Mouse (Mus musculus) heart, embryonic 16.5 days (tissue): ENCODE data around the gene Cyp51. TPM values are rescaled to one million over a fixed set of nuclear protein-coding genes. Genes with fewer than 3 reads are reported as not detected.

Experiments used
- ATAC-seq: fragments of 200-750 bp; cut with Nextera tagmentation; replicated peaks from 2 replicates; pipeline ENCODE4 v1.8.0; 2017; ENCODE audit warnings: moderate number of reproducible peaks; ENCODE audit not compliant: insufficient read depth, low FRiP score; ENCODE audit errors: extremely low read depth
- H3K27ac ChIP-seq: fragments of 300-500 bp; sonication (generic); 2 replicates; pipeline ENCODE4 v1.5.1; 2014; ENCODE audit warnings: mild to moderate bottlenecking, low read length, control low read depth, moderate library complexity
- H3K27me3 ChIP-seq: fragments of 300-500 bp; sonication (generic); 2 replicates; pipeline ENCODE4 v1.6.1; 2014; ENCODE audit warnings: low read length, mixed read lengths; ENCODE audit not compliant: control insufficient read depth, insufficient read depth
- H3K36me3 ChIP-seq: fragments of 300-500 bp; sonication (generic); 2 replicates; pipeline ENCODE4 v1.6.1; 2014; ENCODE audit not compliant: control insufficient read depth, insufficient read depth
- H3K4me1 ChIP-seq: fragments of 300-500 bp; sonication (generic); 2 replicates; pipeline ENCODE4 v1.6.1; 2014; ENCODE audit warnings: low read length, mixed read lengths; ENCODE audit not compliant: control insufficient read depth, insufficient read depth
- H3K4me2 ChIP-seq: fragments of 300-500 bp; sonication (generic); 2 replicates; pipeline ENCODE4 v1.6.1; 2014; ENCODE audit warnings: low read depth, mild to moderate bottlenecking, control low read depth, low read length
- H3K4me3 ChIP-seq: fragments of 300-500 bp; sonication (generic); 2 replicates; pipeline ENCODE4 v1.5.1; 2014; ENCODE audit warnings: mild to moderate bottlenecking, control low read depth, low read length
- H3K9ac ChIP-seq: fragments of 300-500 bp; sonication (generic); 2 replicates; pipeline ENCODE4 v1.6.1; 2014; ENCODE audit warnings: low read length, control low read depth
- H3K9me3 ChIP-seq: fragments of 300-500 bp; sonication (generic); replicated peaks from 2 replicates; pipeline ENCODE4 v1.6.1; 2016; ENCODE audit warnings: low read length; ENCODE audit not compliant: control insufficient read depth
- WGBS: fragments of 180-500 bp; shearing (Covaris S2); extraction: QIAGEN DNeasy Blood & Tissue Kit; methylation state at CpG from one replicate; pipeline ENCODE4 v1.1.7; 2014; 5-methylcytosine and 5-hydroxymethylcytosine counted together
- polyA plus RNA-seq: library from polyadenylated mRNA; unstranded; fragments of >200 nt; fragmentation: Nextera tagmentation; extraction: Ambion mirVana; gene quantifications from 2 replicates; pipeline ENCODE4 v1.2.1, GENCODE M21; 2015

The Cyp51 gene
- polyA plus RNA-seq, 1 experiment from 2014 or later, result 24.4 TPM

- H3K9ac ChIP-seq, result no peak overlapping the region
- H3K4me3 ChIP-seq, result no peak overlapping the region
- no peak for ATAC-seq
- WGBS, result 97% methylated on average over 2 of the region's 2 CpGs
- no peak overlapping the region for H3K27ac ChIP-seq
- H3K9me3 ChIP-seq, result no peaks in the 10 kb centered on the region
- H3K4me2 ChIP-seq, result no peak overlapping the region
- no peaks in the 10 kb centered on the region for H3K4me1 ChIP-seq
- no peaks in the 10 kb centered on the region for H3K27me3 ChIP-seq
- peaks cover 27% of the 10 kb centered on the region for H3K36me3 ChIP-seq
These were observed 63.6 kb downstream of the Cyp51 start for GRCm38 (mm10) chr5:4040922-4041321.

GRCm38 (mm10) chr5:4040372-4040771, 64.2 kb downstream of the Cyp51 start:
- Histone ChIP-seq H3K4me1 (no peaks in the 10 kb centered on the region), H3K9me3 (no peaks in the 10 kb centered on the region), H3K4me2 (no peak overlapping the region), H3K4me3 (no peak overlapping the region), H3K9ac (no peak overlapping the region), H3K27ac (no peak overlapping the region), H3K36me3 (peaks cover 31% of the 10 kb centered on the region), H3K27me3 (no peaks in the 10 kb centered on the region)
- ATAC-seq, result no peak
- 88% methylated on average over 6 of the region's 6 CpGs for WGBS

- Histone ChIP-seq H3K9ac (no peak overlapping the region), H3K27me3 (no peaks in the 10 kb centered on the region), H3K27ac (no peak overlapping the region), H3K9me3 (no peaks in the 10 kb centered on the region), H3K4me3 (no peak overlapping the region), H3K36me3 (peaks cover 33% of the 10 kb centered on the region), H3K4me1 (no peaks in the 10 kb centered on the region), H3K4me2 (no peak overlapping the region)
- no peak for ATAC-seq
- 87% methylated on average over 8 of the region's 8 CpGs for WGBS
These were observed 65.2 kb downstream of the Cyp51 start for GRCm38 (mm10) chr5:4039351-4039750.

- peaks cover 29% of the 10 kb centered on the region for H3K36me3 ChIP-seq
- H3K4me3 ChIP-seq, result no peak overlapping the region
- H3K9me3 ChIP-seq, result no peaks in the 10 kb centered on the region
- no peaks in the 10 kb centered on the region for H3K4me1 ChIP-seq
- no peak overlapping the region for H3K9ac ChIP-seq
- H3K27me3 ChIP-seq, result no peaks in the 10 kb centered on the region
- no peak overlapping the region for H3K4me2 ChIP-seq
- WGBS, result 92% methylated on average over 9 of the region's 9 CpGs
- H3K27ac ChIP-seq, result no peak overlapping the region
- ATAC-seq, result no peak
These were observed 67.9 kb downstream of the Cyp51 start for GRCm38 (mm10) chr5:4036686-4037085.

- no peak overlapping the region for H3K4me2 ChIP-seq
- H3K4me3 ChIP-seq, result no peak overlapping the region
- peaks cover 23% of the 10 kb centered on the region for H3K36me3 ChIP-seq
- WGBS, result 80% methylated on average over 4 of the region's 4 CpGs
- no peaks in the 10 kb centered on the region for H3K4me1 ChIP-seq
- no peaks in the 10 kb centered on the region for H3K27me3 ChIP-seq
- no peak for ATAC-seq
- H3K9ac ChIP-seq, result no peak overlapping the region
- H3K27ac ChIP-seq, result no peak overlapping the region
- H3K9me3 ChIP-seq, result no peaks in the 10 kb centered on the region
These were observed 72.7 kb downstream of the Cyp51 start for GRCm38 (mm10) chr5:4031846-4032245.

Other genes with a start within 250 kb of the Cyp51 start
- 6.0 and 6.3 TPM in 2 replicates for gene Mterf1a, start 210.8 kb downstream of the Cyp51 start, polyA plus RNA-seq
- gene Akap9, start 176.7 kb downstream of the Cyp51 start, polyA plus RNA-seq, result 89.0 and 105 TPM in 2 replicates
- gene Mterf1b, start 87.6 kb upstream of the Cyp51 start, polyA plus RNA-seq, result 2.6 and 3.2 TPM in 2 replicates